Mouse (Mus musculus) cerebellum, adult 2 months (tissue): ENCODE data around the gene G430095P16Rik.

ENCODE experiments used
- CTCF ChIP-seq: fragments of 200-500 bp; IDR thresholded peaks from 2 replicates; pipeline ENCODE4 v1.5.1; 2011; ENCODE audit warnings: low read depth, mild to moderate bottlenecking, control low read depth, low read length, moderate library complexity, borderline replicate concordance; ENCODE audit not compliant: insufficient read depth
- POLR2A ChIP-seq: fragments of 200-500 bp; IDR thresholded peaks from 2 replicates; pipeline ENCODE4 v1.6.1; 2011; ENCODE audit warnings: low read length, control low read depth, borderline replicate concordance; ENCODE audit not compliant: insufficient read depth

DNA sequence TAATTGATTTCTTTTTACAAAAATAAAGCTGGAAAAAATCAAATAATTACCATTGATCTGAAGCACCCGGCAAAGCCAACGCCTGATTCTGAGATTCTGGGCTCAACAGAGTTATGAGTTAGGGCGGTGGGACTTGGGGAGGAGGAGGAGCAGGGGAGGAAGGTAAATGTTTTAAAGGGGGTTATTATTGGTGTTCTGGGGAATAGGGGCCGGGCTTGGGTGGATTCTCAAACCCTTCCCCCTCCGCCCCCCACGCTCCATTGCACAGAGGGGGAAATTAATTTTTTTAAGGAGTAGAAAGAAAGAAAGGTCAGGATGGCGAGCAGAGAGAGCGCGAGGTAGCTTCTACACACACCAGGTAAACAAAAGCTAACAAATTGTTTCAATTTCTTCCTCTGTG is 50.5 kb downstream of the G430095P16Rik start:
- TF ChIP-seq POLR2A (peak; percentile 26; the same call in 1 of the 2 replicates), CTCF (no peak)
